Mouse (Mus musculus) left cerebral cortex, adult 18-20 months (tissue): ENCODE data around the gene Pcdh20. TPM values are rescaled to one million over a fixed set of nuclear protein-coding genes. Genes with fewer than 3 reads are reported as not detected.
A peak's percentile ranks its signal among the peaks of the same experiment; 100 is the strongest.

Experiments
- DNase-seq, 2 experiments: peaks; one replicate each; pipeline ENCODE4 v3.0.0; 2021 to 2022; ENCODE audit warnings: low spot score in 2 of 2, mixed read lengths in 1 of 2
- long read RNA-seq, 2 experiments: library from polyadenylated mRNA; stranded (forward); transcript quantifications; one replicate each; pipeline ENCODE4 v2.0.0; 2021
- total RNA-seq, 2 experiments: library from RNA; stranded (reverse); gene quantifications; 2 replicates each; pipeline ENCODE4 v1.2.3; 2021

The Pcdh20 gene
- total RNA-seq, result 10 to 100 TPM; 21.6 to 23.5 TPM
- long read RNA-seq, experiment 1, full-length matches to known transcripts, result 28 of 28 reads
- long read RNA-seq, experiment 1, partial matches to known transcripts, result 0 of 28 reads
- long read RNA-seq, experiment 1, other reads (novel, unspliced or antisense), result 0 of 28 reads
- long read RNA-seq, experiment 2, transcript Pcdh20-202 (2 exons, 3,362 nt), result major isoform, 11 of 15 reads
- long read RNA-seq, experiment 2, partial matches to known transcripts, result 0 of 15 reads
- long read RNA-seq, experiment 2, other reads (novel, unspliced or antisense), result 4 of 15 reads

DNA sequence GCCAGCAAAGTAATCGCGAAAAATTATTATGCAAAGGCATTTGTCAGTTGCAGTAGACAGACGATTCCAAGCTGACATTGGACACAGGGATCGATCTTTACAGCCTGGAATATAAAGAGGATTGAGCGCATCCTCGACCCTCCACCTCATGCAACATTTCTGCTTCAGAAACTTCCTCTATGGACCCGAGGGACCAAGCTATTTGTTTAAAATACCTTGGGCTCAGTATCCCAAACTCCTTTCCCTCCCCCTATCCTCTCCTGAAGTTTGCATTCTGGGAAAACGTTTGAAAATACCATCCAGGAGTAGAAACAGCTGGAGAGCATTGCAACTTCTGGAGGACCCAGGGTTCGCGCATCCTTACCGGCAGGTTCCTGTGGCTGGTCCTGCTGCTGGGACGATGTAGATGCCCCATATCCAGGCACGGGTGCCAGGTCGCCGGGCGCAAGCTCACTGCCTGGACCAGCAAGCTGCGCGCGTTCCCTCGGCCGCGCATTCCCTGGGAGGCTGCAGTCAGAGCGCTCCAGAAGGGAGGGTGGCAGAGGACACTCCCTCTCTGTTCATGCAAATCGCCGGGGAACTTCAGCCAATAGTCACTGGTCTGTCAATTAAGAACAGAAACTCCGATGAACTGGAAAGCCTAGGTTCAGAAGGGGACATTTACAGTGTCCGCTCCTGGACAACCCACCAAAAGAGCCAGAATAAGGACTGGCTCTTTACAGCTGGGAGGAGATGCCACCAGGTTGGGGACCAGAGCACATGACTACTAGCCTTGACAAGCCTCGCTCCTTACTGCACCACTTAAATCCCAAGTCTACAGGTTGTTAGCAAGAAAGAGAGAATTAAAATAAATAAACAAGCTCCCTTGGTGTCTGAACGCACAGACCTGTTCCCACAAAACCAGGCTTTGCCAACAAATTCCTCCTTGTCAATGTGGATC is at the start of gene Pcdh20:
TSS of gene Pcdh20 (minus strand) at position 902 of the 940 bp plus-strand sequence.
- DNase-seq, result peak; percentile 51 to 67

DNA sequence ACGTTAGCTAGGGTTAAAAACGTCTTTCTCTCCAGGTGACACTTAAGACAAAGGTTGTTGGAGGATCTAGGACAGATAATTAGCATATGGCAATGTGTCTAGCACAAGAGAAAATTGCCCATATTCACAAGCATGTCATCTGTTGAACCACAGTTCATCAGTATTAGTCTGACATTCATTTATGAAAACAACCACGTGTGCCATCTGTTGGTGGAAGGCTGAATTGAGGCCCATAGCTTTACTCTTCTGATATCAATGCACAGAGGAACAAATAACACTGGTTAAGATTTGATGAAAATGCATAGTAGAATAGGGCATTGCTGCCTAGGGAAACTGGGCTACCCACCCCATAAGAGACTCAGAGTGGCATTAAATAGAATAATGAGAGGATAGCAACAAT is 8.7 kb upstream of the Pcdh20 start:
- DNase-seq, result peak; percentile 15 to 19

DNA sequence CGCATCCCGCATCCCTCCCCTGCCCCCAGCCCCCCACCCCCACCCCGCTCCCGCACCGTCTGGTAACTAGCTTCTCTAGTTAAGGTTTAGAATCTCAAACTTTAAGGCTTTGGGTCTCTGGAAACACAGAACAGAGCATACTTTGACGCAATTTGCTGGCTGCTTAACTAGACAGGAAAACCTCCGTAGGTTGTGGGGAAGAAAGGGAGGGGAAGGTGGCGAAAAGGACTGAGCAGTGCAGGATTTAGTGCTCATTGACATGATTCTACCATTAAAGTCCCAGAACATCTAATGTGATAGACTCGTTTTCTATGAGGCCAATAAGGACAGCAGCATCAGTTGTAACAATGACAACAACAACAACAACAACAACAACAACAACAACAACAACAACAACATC is 1.2 kb downstream of the Pcdh20 start:
- no peak for DNase-seq

DNA sequence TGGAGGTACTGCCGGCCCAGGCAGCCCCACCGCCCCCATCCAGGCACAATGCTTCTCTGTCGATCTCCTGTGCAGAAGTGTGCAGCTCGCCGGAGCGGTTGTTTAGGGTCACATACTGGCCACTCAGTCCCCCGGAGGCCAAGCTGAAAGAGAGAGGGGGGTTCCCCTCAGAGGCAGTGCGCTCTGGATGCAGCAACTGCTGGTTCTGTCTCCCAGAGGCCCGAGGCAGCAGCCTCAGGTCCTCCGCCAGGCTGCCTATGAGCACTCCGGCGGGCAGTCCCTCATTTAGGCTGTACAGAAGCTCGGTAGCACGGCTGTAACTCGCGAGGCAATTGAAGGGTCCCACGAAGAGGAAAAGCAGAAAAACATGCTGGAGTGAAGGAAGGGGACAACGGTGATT is 1.8 kb downstream of the Pcdh20 start:
- DNase-seq, result peak; percentile 6 to 20

DNA sequence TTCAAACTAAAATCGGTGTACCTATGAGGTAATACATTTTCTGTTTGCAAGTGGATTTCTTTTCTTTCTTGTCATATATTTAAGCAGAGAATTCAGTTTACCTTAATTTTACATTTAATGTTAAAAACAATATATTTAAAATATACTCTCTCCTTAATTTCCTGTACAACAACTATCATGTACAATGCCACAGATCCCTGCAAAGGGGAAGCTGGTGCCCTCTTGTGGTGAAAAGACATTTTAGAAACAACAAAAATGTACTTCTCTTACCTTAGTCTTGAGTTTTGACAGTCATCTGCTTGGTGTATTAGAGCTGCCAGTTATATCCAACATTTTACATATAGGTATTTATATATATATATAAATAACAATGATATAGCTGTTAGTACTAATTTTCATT is 4.8 kb downstream of the Pcdh20 start:
- DNase-seq, result peak; percentile 26 to 49

DNA sequence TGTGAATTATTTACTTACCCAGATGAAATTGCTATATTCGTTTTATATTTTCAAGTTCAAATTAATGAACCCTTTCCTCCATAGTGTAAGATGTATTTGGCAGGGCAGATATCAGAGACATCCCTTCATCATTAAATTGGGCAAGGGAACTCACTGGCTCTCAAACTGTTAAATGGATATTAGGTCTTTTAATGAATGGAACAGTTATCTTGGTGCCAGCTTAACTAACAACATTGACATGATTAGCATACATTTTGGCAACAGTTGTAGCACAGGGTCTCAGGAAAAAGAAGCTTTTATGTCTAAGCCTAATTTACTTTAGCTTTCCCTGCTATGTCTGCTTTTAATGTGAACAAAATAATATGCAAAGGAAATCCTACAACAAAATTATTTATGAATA is 6.8 kb downstream of the Pcdh20 start:
- DNase-seq, result no peak

DNA sequence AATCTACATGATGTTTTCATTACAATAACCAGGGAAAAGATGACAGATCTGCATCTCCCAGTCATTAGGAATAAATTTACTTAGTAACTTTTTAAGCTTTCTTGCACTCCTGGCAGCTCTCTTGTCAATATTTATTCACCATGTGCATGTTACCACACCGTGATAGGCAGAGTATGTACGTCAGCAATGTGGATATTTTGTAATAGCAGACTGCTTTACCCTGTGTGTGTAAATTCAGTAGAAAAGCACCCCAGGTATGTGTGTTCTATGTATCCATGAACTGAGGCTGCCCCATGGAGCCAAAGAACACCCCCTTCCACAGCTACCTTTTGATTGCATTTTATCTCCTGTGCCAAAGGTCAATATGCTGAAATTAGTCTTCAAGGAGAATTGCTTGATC is 7.8 kb downstream of the Pcdh20 start:
- DNase-seq, result no peak

DNA sequence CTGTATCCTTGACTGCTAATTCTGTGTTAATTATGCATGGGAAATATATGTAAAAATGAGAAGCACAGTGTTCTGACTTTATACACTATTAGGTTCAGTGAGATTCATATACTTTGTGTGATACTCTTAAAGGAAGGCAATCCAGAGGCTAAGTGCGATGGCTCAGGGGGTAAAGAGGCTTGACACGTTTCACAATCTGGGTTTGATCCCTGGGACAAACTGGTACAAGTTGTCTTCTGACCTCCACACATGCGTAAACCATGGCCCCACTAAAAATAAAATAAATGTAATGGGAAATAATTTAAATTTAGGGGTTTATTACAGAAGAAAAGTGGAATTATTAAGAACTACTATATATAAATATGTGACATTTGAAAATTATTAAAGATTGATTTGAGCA is 8.3 kb downstream of the Pcdh20 start:
- DNase-seq, result no peak

DNA sequence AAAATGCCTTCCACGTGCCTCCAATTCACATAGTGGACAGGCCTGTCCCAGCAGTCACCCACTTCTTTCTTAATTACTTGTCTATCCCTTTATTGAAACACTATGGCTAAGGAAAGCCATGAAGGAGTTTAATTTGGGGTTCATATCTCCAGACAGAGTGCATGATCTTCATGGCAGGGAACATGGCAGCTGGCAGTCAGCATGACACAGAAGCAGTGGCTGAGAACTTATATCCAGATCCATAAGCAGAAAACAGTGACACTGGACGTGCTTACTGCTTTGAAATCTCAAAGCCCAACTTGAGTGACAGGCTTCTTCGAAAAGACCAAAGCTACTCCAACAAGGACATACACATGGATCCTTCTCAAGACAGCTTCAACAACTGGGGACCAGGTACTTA is 10.5 kb downstream of the Pcdh20 start:
- DNase-seq, result no peak

DNA sequence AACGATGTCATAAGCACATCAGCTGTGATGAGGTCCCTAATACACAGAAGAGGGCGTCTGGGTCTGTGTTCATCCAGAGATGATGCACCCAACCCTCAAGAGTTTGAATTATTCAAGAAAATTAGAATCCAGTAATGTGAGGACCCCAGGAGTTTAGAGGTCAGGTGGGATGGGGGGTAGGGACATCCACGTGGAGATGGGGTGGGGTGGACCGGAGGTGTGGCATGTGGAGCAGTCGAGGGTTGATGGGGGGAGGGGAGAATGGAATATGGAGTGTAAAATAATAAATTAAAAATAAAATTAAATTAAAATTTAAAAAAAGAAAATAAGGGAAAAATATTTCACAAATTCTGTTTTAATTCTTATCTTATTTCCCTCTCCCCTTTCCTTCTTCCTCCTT is 27.9 kb downstream of the Pcdh20 start:
- no peak for DNase-seq

DNA sequence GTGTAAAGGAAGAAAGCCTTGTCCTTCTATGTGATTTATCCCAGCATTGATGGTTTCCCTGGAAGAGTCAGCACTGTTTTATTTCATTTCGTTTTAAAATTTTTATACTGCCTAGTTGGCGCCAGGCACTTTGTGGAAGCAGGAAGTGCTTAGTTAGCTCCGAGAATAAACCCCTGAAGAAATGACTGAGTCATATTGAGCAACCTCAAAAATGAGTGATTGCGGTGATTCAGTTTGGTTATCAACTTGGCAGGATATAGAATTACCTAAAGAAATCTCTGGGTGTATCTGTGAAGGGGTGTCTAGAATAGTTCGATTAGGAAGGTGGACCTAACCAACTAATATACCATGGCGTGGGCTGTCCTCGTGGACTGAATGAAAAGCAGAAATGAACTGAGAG is 41.8 kb downstream of the Pcdh20 start:
- DNase-seq, result no peak

DNA sequence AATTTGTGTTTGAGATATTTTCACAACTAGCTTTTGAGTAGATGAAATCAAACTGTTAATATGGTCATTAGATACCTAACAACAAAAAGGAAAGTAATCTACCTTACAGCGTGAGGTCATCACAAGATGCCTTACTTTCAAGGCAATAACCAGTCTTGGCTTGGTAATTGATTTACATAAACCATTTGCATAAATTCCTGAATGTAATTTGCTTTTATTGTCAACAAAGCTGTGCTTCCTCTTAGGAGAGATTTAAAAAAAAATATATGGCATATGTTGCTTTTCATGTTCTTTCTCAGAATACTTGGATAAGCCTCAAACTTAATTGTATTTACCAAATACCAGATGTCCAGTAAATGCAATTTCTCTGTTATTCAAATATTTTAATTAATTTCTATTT is 43.8 kb downstream of the Pcdh20 start:
- no peak for DNase-seq
